Mouse (Mus musculus): ENCODE measurements around the gene Sipa1l1. TPM values are rescaled to one million over a fixed set of nuclear protein-coding genes. Genes with fewer than 3 reads are reported as not detected.

Sipa1l1 gene
- polyA plus RNA-seq, 1 experiment from 2014 or later: 28.6 TPM

- Histone ChIP-seq H3K27ac (replicated peaks) (no peak overlapping the region), H3K4me3 (no peak overlapping the region), H3K36me3 (peaks cover 3% of the 10 kb centered on the region; the same call in 1 of the 2 replicates), H3K27me3 (ENCODE audit: low read depth, poor library complexity, severe bottlenecking) (no peaks in the 10 kb centered on the region), H3K4me1 (no peaks in the 10 kb centered on the region), H3K9me3 (replicated peaks) (no peaks in the 10 kb centered on the region)
- WGBS: 86% methylated on average over 2 of the region's 2 CpGs
- no peak for DNase-seq (ENCODE audit: low spot score)
These were observed 127.2 kb downstream of the Sipa1l1 start for GRCm38 (mm10) chr12:82296276-82296675.

GRCm38 (mm10) chr12:82297196-82297595 lies 128.1 kb downstream of the Sipa1l1 start:
- H3K9me3 ChIP-seq (replicated peaks): no peaks in the 10 kb centered on the region
- peaks cover 3% of the 10 kb centered on the region; the same call in 1 of the 2 replicates for H3K36me3 ChIP-seq
- no peak overlapping the region for H3K27ac ChIP-seq (replicated peaks)
- no peak overlapping the region for H3K4me3 ChIP-seq
- H3K27me3 ChIP-seq (ENCODE audit: low read depth, poor library complexity, severe bottlenecking): no peaks in the 10 kb centered on the region
- 83% methylated on average over 6 of the region's 6 CpGs for WGBS
- H3K4me1 ChIP-seq: no peaks in the 10 kb centered on the region
- DNase-seq (ENCODE audit: low spot score): no peak

GRCm38 (mm10) chr12:82298662-82299460 lies 129.7 kb downstream of the Sipa1l1 start:
- WGBS: 89% methylated on average over 9 of the region's 9 CpGs

DNA sequence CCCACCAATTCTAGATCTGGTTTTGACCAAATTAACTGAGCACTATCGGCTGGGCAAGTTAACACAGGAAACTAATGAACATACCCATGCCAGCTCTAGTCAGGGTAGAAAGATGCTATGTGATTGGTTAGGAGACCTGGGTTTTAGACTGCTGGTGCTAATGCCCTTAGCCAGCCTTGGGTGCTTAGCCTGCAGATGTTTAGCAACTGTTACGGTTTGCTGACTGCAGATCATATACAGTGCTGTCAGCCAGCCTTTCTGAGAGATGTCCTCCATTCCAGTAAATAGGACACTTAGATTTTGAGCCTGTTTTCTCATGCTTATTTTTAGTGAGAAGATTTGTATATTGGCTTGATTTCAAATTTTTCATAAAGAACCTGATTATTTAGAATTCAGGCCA lies 135.0 kb downstream of the Sipa1l1 start:
- no peaks in the 10 kb centered on the region for H3K9me3 ChIP-seq (replicated peaks)
- H3K27ac ChIP-seq (replicated peaks): no peak overlapping the region
- WGBS: 90% methylated on average over 2 of the region's 2 CpGs
- H3K27me3 ChIP-seq (ENCODE audit: low read depth, poor library complexity, severe bottlenecking): no peaks in the 10 kb centered on the region
- no peak overlapping the region for H3K4me3 ChIP-seq
- DNase-seq (ENCODE audit: low spot score): no peak
- 0 out of 2 replicates have a peak, but pooled peaks cover 2% of the 10 kb centered on the region for H3K36me3 ChIP-seq
- peaks cover 4% of the 10 kb centered on the region; the same call in 1 of the 2 replicates for H3K4me1 ChIP-seq

More at GRCm38 (mm10) chr12:82298662-82299460, 129.7 kb downstream of the Sipa1l1 start:
- Histone ChIP-seq H3K27ac (replicated peaks) (no peak overlapping the region), H3K9me3 (replicated peaks) (no peaks in the 10 kb centered on the region), H3K36me3 (0 out of 2 replicates have a peak, but pooled peaks cover 2% of the 10 kb centered on the region), H3K27me3 (ENCODE audit: low read depth, poor library complexity, severe bottlenecking) (no peaks in the 10 kb centered on the region), H3K4me1 (no peaks in the 10 kb centered on the region), H3K4me3 (no peak overlapping the region)
- no peak for DNase-seq (ENCODE audit: low spot score)

DNA sequence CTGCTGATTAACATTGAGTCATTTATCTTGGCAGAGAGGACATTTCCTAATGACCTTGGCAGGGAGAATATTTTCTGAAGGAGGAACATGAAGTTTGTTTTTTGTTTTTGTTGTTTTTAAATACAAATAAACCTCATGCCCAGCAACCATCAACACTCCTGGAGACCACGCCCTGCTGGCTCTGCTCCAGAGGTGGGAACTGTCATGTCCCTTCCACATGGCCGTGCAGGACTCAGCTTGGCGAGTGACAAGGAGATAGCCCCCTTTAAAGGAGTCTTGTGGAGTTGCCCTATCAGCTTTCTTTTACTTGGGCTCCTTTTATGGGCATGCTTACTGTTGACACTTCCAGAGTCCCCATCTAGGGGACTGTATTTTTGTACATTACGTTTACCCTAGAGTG lies 136.9 kb downstream of the Sipa1l1 start:
- 0 out of 2 replicates have a peak, but pooled peaks cover 2% of the 10 kb centered on the region for H3K36me3 ChIP-seq
- no peaks in the 10 kb centered on the region for H3K9me3 ChIP-seq (replicated peaks)
- H3K4me1 ChIP-seq: peaks cover 8% of the 10 kb centered on the region
- DNase-seq (ENCODE audit: low spot score): no peak
- no peaks in the 10 kb centered on the region for H3K27me3 ChIP-seq (ENCODE audit: low read depth, poor library complexity, severe bottlenecking)
- no peak overlapping the region for H3K27ac ChIP-seq (replicated peaks)
- WGBS: 84% methylated on average over 4 of the region's 4 CpGs
- H3K4me3 ChIP-seq: no peak overlapping the region

- Histone ChIP-seq H3K9me3 (replicated peaks) (no peaks in the 10 kb centered on the region), H3K27me3 (ENCODE audit: low read depth, poor library complexity, severe bottlenecking) (no peaks in the 10 kb centered on the region), H3K4me3 (no peak overlapping the region), H3K4me1 (peaks cover 19% of the 10 kb centered on the region), H3K27ac (replicated peaks) (0 out of 2 replicates have a peak overlapping the region, but pooled peaks have one; percentile 4), H3K36me3 (peaks cover 3% of the 10 kb centered on the region)
- DNase-seq (ENCODE audit: low spot score): no peak
- WGBS: 88% methylated on average over 2 of the region's 2 CpGs
These were observed 142.5 kb downstream of the Sipa1l1 start for GRCm38 (mm10) chr12:82311593-82311992.

- H3K27ac ChIP-seq (replicated peaks): 0 out of 2 replicates have a peak overlapping the region, but pooled peaks have one; percentile 4
- no peaks in the 10 kb centered on the region for H3K9me3 ChIP-seq (replicated peaks)
- WGBS: 60% methylated on average over 17 of the region's 17 CpGs
- no peak overlapping the region for H3K4me3 ChIP-seq
- peaks cover 19% of the 10 kb centered on the region for H3K4me1 ChIP-seq
- peaks cover 3% of the 10 kb centered on the region for H3K36me3 ChIP-seq
- DNase-seq (ENCODE audit: low spot score): no peak
- no peaks in the 10 kb centered on the region for H3K27me3 ChIP-seq (ENCODE audit: low read depth, poor library complexity, severe bottlenecking)
These were observed 143.1 kb downstream of the Sipa1l1 start for GRCm38 (mm10) chr12:82312091-82312820.

- 85% methylated on average over 3 of the region's 3 CpGs for WGBS
- Histone ChIP-seq H3K4me3 (no peak overlapping the region), H3K9me3 (replicated peaks) (no peaks in the 10 kb centered on the region), H3K4me1 (peaks cover 19% of the 10 kb centered on the region), H3K36me3 (peaks cover 3% of the 10 kb centered on the region), H3K27me3 (ENCODE audit: low read depth, poor library complexity, severe bottlenecking) (no peaks in the 10 kb centered on the region), H3K27ac (replicated peaks) (no peak overlapping the region)
- no peak for DNase-seq (ENCODE audit: low spot score)
These were observed 144.0 kb downstream of the Sipa1l1 start for GRCm38 (mm10) chr12:82313091-82313490.

DNA sequence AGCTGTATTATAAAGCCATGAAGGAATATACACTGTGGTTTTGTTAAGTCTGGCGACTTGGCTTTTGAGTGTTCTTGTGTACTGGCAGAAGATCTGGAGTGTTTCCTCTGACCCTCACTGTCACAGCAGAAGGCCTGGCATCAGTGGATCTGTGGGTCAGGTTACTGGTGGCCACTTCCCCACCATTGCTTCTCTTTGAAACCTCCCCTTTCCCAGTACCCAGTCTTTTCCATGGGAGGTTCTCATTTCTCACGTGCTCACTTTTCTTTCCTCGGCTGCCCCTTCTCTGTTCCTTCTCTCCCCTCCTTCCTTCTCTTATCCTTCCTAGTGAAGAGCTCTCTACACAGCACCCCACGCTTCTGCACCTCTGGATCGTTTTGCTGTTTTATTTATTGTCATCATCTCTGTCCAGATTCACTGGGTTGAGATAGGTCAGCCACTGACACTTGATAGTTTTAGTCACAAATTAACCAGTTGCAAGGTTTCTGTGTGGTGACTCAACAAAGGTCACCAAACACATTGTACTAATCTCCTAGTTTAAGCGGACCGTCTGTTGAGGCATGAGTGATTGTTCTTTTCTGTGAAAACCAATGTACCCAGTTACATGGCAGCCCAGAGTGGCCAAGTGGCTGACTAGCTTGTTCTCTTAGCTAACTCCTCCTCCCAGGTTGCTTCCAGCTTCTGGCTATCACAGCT lies 150.5 kb downstream of the Sipa1l1 start:
- WGBS: 89% methylated on average over 7 of the region's 7 CpGs
- Histone ChIP-seq H3K27me3 (ENCODE audit: low read depth, poor library complexity, severe bottlenecking) (no peaks in the 10 kb centered on the region), H3K4me1 (peaks cover 10% of the 10 kb centered on the region), H3K27ac (replicated peaks) (no peak overlapping the region), H3K4me3 (no peak overlapping the region), H3K9me3 (replicated peaks) (no peaks in the 10 kb centered on the region), H3K36me3 (no peaks in the 10 kb centered on the region)
- no peak for DNase-seq (ENCODE audit: low spot score)

- Histone ChIP-seq H3K4me3 (no peak overlapping the region), H3K9me3 (replicated peaks) (no peaks in the 10 kb centered on the region), H3K4me1 (peaks cover 10% of the 10 kb centered on the region), H3K27me3 (ENCODE audit: low read depth, poor library complexity, severe bottlenecking) (no peaks in the 10 kb centered on the region), H3K27ac (replicated peaks) (no peak overlapping the region), H3K36me3 (no peaks in the 10 kb centered on the region)
- WGBS: 60% methylated on average over 3 of the region's 3 CpGs
- no peak for DNase-seq (ENCODE audit: low spot score)
These were observed 151.1 kb downstream of the Sipa1l1 start for GRCm38 (mm10) chr12:82320204-82320603.

DNA sequence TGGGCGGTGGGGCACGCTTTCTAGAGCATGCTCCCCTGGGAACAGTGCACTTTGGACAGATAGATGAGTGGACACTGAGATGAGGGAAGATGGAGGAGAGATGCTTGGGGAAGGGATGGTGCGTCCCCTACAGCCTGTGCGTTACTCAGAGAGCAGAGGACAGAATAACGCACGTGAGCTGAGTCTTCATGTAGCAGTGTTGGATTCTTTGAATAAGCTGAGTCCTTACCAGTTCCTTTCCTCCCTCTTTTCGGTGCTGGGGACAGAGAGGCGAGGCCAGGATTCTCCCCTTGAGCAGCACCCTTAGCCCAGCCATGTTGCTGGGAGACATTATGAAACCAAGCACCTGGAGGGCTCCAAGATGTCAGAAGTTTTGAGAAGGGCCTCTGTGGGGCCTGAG lies 152.3 kb downstream of the Sipa1l1 start:
- WGBS: 92% methylated on average over 8 of the region's 8 CpGs
- 0 out of 2 replicates have a peak overlapping the region, but pooled peaks have one; percentile 17 for H3K27ac ChIP-seq (replicated peaks)

DNA sequence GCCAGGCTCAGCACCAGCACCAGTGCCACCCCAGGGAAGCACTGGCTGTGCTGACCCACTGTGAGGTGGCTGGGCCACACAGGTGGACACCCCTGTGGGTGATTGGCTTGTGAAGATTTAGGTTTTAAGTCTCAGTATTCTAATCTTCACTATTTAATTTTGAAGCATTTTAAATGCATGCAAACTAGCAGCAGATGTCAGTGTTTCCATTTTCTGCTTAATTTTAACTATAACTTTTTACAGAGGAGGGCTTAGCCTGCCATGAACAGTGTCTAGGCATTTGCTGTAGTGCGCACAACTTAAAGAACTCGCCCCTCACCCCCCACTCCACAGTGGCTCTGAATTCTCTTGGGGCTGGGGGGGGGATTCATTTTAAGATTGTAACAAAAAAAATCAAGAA lies 152.7 kb downstream of the Sipa1l1 start:
- WGBS: 92% methylated on average over 2 of the region's 2 CpGs
- no peak overlapping the region for H3K4me3 ChIP-seq
- peaks cover 10% of the 10 kb centered on the region for H3K4me1 ChIP-seq
- no peak overlapping the region for H3K27ac ChIP-seq (replicated peaks)
- H3K9me3 ChIP-seq (replicated peaks): no peaks in the 10 kb centered on the region
- H3K36me3 ChIP-seq: no peaks in the 10 kb centered on the region
- DNase-seq (ENCODE audit: low spot score): no peak
- no peaks in the 10 kb centered on the region for H3K27me3 ChIP-seq (ENCODE audit: low read depth, poor library complexity, severe bottlenecking)

More for the DNA sequence above, 152.3 kb downstream of the Sipa1l1 start:
- no peak overlapping the region for H3K4me3 ChIP-seq
- no peak for DNase-seq (ENCODE audit: low spot score)
- no peaks in the 10 kb centered on the region for H3K9me3 ChIP-seq (replicated peaks)
- no peaks in the 10 kb centered on the region for H3K27me3 ChIP-seq (ENCODE audit: low read depth, poor library complexity, severe bottlenecking)
- H3K4me1 ChIP-seq: peaks cover 10% of the 10 kb centered on the region
- no peaks in the 10 kb centered on the region for H3K36me3 ChIP-seq

Data from midbrain, embryonic 10.5 days (tissue).